Mouse (Mus musculus) limb, embryonic 13.5 days (tissue): Measurements from ENCODE around the gene Cdc14b. TPM values are rescaled to one million over a fixed set of nuclear protein-coding genes. Genes with fewer than 3 reads are reported as not detected.

Experiments
- ATAC-seq: fragments of 200-750 bp; cut with Nextera tagmentation; 2 replicates; pipeline ENCODE4 v1.8.0; 2017; ENCODE audit warnings: low read depth, moderate number of reproducible peaks, moderate TSS enrichment; ENCODE audit not compliant: low FRiP score
- H3K27ac ChIP-seq: fragments of 300-500 bp; sonication (generic); 2 replicates; pipeline ENCODE4 v1.5.1; 2015; ENCODE audit warnings: inconsistent platforms, mild to moderate bottlenecking, moderate library complexity
- H3K27me3 ChIP-seq: fragments of 300-500 bp; sonication (generic); 2 replicates; pipeline ENCODE4 v1.6.1; 2015; ENCODE audit warnings: mild to moderate bottlenecking, inconsistent platforms
- H3K36me3 ChIP-seq: fragments of 300-500 bp; sonication (generic); 2 replicates; pipeline ENCODE4 v1.6.1; 2015; ENCODE audit warnings: inconsistent platforms, mild to moderate bottlenecking, moderate library complexity
- H3K4me1 ChIP-seq: fragments of 300-500 bp; sonication (generic); 2 replicates; pipeline ENCODE4 v1.6.1; 2015; ENCODE audit warnings: inconsistent platforms
- H3K4me2 ChIP-seq: fragments of 300-500 bp; sonication (generic); replicated peaks from 2 replicates; pipeline ENCODE4 v1.6.1; 2015; ENCODE audit warnings: inconsistent platforms, mild to moderate bottlenecking, moderate library complexity
- H3K4me3 ChIP-seq: fragments of 300-500 bp; sonication (generic); 2 replicates; pipeline ENCODE4 v1.5.1; 2015; ENCODE audit warnings: moderate library complexity, mild to moderate bottlenecking, inconsistent platforms
- H3K9ac ChIP-seq: fragments of 300-500 bp; sonication (generic); 2 replicates; pipeline ENCODE4 v1.6.1; 2015; ENCODE audit warnings: mild to moderate bottlenecking, inconsistent platforms
- H3K9me3 ChIP-seq: fragments of 300-500 bp; sonication (generic); 2 replicates; pipeline ENCODE4 v1.6.1; 2016; ENCODE audit warnings: inconsistent platforms
- WGBS: fragments of 180-500 bp; shearing (Covaris S2); methylation state at CpG from one replicate; pipeline ENCODE4 v1.1.7; 2015; 5-methylcytosine and 5-hydroxymethylcytosine counted together
- polyA plus RNA-seq: library from polyadenylated mRNA; unstranded; fragments of >200 nt; fragmentation: Nextera tagmentation; extraction: Ambion mirVana; gene quantifications from 2 replicates; pipeline ENCODE4 v1.2.1, GENCODE M21; 2015

The Cdc14b gene
- 17.0 and 22.0 TPM in 2 replicates for polyA plus RNA-seq

DNA sequence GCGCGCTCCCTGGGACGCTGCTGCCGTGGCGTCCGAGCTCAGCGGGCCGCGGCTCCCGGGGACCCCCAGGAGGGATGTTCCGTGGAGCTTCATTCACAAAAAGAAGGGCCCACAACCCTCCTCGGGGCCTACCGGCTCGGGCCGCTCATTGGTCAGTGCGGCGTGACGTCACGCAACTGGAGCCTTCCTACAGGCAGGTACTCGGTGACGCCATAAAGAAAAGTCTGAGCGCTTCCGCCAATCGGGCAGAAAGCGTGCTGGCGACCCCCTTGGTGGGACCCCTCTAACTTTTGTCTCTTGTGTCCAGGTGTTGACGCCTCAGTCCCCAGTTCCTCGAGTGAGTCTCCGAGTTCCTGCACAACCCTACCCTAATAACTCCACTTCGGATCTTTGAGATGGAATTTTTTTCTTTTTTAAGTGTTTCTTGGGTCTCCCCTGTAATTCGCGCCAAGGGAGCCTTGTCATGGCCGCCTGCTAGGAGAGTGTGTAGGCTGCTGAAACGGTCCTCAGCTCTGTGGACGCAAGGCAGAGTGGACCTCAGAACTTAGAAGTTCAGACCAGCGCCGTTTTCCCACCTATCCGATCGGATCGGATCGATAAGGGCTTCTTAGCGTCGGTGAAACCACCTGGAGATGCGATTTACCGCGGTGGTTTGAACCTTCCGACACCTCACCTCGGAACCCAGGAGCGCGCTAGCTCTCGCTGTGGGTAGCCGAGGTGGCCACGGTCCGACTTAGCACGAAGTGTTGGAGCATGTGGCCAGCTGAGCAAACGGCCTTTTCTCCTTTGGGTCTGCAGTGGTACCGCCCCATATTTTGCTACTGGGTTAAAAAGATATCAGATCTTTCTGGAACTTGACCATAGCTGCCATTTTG lies at the start of gene Cdc14b:
Gene Cdc14b, minus strand, starts transcription at position 412 of the 875 bp plus-strand sequence.
- Histone ChIP-seq H3K4me2 (peak within 1 kb of the TSS; percentile 99), H3K9me3 (no peaks in the 10 kb centered on the region), H3K36me3 (no peaks in the 10 kb centered on the region), H3K27me3 (0 out of 2 replicates have a peak, but pooled peaks cover 5% of the 10 kb centered on the region), H3K9ac (peak within 1 kb of the TSS; percentile 78), H3K4me1 (peaks cover 8% of the 10 kb centered on the region), H3K4me3 (peak within 1 kb of the TSS; percentile 85), H3K27ac (no peak within 1 kb of the TSS)
- peak; percentile 95 for ATAC-seq
- 1% methylated on average over 57 of the region's 57 CpGs for WGBS

DNA sequence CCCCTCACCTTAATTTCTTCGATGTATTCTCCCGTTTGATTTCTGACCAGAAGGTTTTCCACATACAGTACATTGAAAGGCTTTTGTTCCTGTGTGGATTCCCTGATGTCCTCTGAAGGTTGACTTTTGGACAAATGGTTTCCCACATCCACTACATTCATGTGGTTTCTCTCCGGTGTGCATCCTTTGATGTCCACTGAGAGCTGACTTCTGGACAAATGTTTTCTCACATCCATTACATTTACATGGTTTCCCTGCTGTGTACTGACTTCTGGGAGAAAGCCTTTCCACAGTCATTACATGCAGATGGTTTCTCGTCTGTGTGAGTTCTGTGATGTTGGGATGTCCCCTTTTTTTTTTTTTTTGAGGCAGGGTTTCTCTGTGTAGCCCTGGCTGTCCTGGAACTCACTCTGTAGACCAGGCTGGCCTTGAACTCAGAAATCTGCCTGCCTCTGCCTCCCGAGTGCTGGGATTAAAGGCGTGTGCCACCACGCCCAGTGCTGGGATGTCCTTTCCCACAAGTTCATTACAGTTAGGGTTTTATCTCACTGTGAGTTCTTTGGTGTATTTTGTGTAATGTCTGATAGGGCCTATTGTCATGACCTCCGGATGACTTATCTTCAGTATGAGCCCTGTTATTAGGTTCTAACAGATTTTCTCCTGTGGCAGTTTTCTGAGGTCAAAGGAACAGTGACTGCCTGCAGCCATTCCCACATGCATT lies 47.6 kb upstream of the Cdc14b start:
- Histone ChIP-seq H3K27ac (no peak overlapping the region), H3K36me3 (no peaks in the 10 kb centered on the region), H3K4me2 (no peak overlapping the region), H3K9me3 (no peaks in the 10 kb centered on the region), H3K9ac (no peak overlapping the region), H3K27me3 (no peaks in the 10 kb centered on the region), H3K4me1 (no peaks in the 10 kb centered on the region), H3K4me3 (no peak overlapping the region)
- ATAC-seq = no peak
- WGBS = 76% methylated on average over 8 of the region's 8 CpGs

DNA sequence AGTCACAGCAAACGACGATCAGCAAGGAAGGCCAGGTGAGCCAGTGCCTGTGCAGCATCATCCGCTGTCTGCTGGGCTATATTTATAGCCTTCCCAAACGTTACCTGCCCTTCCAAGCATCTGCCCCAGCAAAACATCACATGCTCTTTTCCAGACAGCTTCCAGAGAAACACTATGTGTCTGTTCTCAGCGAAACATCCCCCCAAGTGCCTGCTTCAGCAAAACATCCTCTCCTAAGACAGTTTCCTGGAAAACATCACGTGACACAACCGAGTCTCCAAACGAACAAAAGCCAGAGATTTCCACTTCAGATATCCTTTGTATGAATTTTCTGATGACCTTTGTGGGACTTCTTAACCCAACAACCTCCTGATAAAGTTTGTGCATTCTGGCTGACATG lies 45.2 kb upstream of the Cdc14b start:
- H3K4me3 ChIP-seq = no peak overlapping the region
- no peaks in the 10 kb centered on the region for H3K27me3 ChIP-seq
- no peak overlapping the region for H3K9ac ChIP-seq
- 80% methylated on average over 8 of the region's 8 CpGs for WGBS
- H3K4me2 ChIP-seq = no peak overlapping the region
- H3K27ac ChIP-seq = no peak overlapping the region
- H3K4me1 ChIP-seq = no peaks in the 10 kb centered on the region
- H3K9me3 ChIP-seq = no peaks in the 10 kb centered on the region
- H3K36me3 ChIP-seq = no peaks in the 10 kb centered on the region
- no peak for ATAC-seq

DNA sequence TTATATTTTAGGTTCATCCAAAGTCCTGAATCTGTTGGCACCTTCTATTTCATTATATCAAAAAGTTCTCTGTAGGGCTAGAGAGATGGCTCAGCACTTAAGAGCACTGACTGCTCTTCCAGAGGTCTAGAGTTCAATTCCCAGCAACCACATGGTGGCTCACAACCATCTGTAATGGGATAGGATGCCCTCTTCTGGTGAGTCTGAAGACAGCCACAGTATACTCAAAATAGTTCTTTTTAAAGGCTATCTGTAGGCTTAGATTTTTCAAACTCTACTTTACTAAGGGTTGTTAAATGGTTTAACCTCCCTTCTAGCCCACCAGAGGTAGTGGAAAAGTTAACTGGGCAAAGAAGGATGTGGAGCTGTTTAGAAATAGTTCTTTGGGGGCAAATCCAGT lies 44.7 kb upstream of the Cdc14b start:
- H3K4me3 ChIP-seq = no peak overlapping the region
- H3K9me3 ChIP-seq = no peaks in the 10 kb centered on the region
- no peaks in the 10 kb centered on the region for H3K4me1 ChIP-seq
- H3K9ac ChIP-seq = no peak overlapping the region
- H3K36me3 ChIP-seq = no peaks in the 10 kb centered on the region
- no peak for ATAC-seq
- H3K4me2 ChIP-seq = no peak overlapping the region
- H3K27ac ChIP-seq = no peak overlapping the region
- no peaks in the 10 kb centered on the region for H3K27me3 ChIP-seq

DNA sequence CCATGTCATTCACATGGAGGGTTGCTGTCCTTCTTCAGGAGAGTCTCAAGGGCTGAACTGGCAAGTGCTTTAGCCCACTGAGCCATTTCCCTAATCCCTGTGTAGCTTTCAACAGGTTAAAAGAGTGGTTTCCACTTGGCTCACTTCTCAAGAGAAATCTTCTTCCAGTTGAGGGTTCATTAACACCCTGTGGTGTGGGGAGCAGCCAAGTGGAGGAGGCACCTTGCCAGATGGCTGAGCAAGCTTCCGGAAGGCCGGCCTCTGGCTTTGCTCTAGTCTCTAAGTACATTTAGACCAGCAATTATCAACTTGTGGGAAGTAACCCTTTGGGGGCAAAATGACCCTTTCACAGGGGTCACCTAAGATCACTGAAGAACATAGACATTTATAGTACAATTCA lies 43.3 kb upstream of the Cdc14b start:
- no peak for ATAC-seq
- Histone ChIP-seq H3K27me3 (no peaks in the 10 kb centered on the region), H3K9ac (no peak overlapping the region), H3K9me3 (no peaks in the 10 kb centered on the region), H3K4me2 (no peak overlapping the region), H3K4me3 (no peak overlapping the region), H3K4me1 (no peaks in the 10 kb centered on the region), H3K27ac (no peak overlapping the region), H3K36me3 (no peaks in the 10 kb centered on the region)
- WGBS = 70% methylated on average over 2 of the region's 2 CpGs

DNA sequence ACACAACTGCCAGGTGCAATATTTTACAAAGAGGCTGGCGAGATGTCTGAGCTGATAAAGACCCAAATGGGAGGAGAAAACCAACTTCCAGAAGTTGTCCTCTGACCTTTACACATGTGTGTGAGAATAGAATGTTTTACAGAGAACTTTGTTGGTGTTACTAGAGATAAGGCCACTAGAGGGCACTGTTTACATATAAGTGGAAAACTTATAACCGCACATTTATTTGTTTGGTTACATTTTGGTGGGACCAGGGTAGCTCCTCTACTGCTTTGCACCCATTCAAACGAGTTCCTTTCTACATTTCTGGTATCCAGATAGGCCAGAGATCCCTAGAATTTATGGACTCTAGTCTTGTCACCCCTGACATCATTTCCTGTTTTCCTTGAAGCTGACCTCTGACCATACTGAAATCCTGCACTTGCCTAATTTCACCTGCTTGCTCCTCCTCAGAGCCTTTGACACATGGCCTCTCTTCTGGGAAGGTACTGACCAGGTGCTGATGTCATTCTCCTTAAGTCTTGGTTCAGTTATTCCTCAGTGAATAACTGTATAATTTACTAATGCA lies 40.5 kb upstream of the Cdc14b start:
- peaks cover 11% of the 10 kb centered on the region for H3K4me1 ChIP-seq
- H3K9ac ChIP-seq = no peak overlapping the region
- no peak overlapping the region for H3K4me2 ChIP-seq
- H3K9me3 ChIP-seq = no peaks in the 10 kb centered on the region
- H3K36me3 ChIP-seq = no peaks in the 10 kb centered on the region
- no peak overlapping the region for H3K4me3 ChIP-seq
- H3K27ac ChIP-seq = no peak overlapping the region
- no peaks in the 10 kb centered on the region for H3K27me3 ChIP-seq
- under 1% methylated on average over 3 of the region's 3 CpGs for WGBS
- ATAC-seq = no peak

DNA sequence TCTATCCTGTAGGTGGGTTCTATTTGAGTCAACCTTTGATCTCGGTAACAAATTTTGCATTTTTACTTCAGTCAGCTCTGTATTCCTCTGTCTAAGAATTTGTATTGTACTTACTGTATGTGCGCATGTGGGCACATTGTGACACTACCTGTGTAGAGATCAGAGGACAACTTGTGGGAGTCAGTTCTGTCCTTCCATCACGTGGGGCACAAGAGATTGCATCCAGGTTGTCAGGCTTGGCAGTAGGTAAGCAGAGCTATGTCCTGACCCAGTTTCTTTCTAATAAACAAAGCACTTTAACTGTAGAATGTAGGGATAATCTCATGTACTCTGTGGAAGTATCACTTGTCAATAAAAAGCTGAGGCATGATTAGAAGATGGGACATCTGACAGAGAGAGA lies 39.0 kb upstream of the Cdc14b start:
- H3K36me3 ChIP-seq = no peaks in the 10 kb centered on the region
- no peaks in the 10 kb centered on the region for H3K9me3 ChIP-seq
- H3K27me3 ChIP-seq = no peaks in the 10 kb centered on the region
- no peak overlapping the region for H3K27ac ChIP-seq
- no peak overlapping the region for H3K9ac ChIP-seq
- H3K4me3 ChIP-seq = no peak overlapping the region
- ATAC-seq = no peak
- no peak overlapping the region for H3K4me2 ChIP-seq
- H3K4me1 ChIP-seq = peaks cover 17% of the 10 kb centered on the region
- 76% methylated on average over 3 of the region's 3 CpGs for WGBS

DNA sequence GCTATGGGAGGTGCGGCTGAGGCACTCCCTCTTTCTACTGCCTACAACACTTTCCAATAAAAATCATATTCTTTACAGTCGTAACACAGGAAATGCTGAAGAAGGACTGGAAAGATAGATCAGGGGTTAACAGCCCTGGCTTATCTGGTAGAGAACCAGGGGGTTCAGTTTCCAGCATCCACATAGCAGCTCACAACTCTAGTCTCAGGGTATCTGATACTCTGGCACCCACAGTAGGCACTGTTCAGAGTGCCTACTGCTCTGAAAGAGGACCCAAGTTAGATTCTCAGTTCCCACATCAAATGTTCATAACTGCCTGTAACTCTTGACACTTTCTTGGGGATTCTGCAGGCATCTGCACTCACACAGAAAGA lies 37.8 kb upstream of the Cdc14b start:
- Histone ChIP-seq H3K36me3 (peaks cover 5% of the 10 kb centered on the region), H3K27ac (no peak overlapping the region)
- WGBS = 0% methylated on average over 2 of the region's 2 CpGs

DNA sequence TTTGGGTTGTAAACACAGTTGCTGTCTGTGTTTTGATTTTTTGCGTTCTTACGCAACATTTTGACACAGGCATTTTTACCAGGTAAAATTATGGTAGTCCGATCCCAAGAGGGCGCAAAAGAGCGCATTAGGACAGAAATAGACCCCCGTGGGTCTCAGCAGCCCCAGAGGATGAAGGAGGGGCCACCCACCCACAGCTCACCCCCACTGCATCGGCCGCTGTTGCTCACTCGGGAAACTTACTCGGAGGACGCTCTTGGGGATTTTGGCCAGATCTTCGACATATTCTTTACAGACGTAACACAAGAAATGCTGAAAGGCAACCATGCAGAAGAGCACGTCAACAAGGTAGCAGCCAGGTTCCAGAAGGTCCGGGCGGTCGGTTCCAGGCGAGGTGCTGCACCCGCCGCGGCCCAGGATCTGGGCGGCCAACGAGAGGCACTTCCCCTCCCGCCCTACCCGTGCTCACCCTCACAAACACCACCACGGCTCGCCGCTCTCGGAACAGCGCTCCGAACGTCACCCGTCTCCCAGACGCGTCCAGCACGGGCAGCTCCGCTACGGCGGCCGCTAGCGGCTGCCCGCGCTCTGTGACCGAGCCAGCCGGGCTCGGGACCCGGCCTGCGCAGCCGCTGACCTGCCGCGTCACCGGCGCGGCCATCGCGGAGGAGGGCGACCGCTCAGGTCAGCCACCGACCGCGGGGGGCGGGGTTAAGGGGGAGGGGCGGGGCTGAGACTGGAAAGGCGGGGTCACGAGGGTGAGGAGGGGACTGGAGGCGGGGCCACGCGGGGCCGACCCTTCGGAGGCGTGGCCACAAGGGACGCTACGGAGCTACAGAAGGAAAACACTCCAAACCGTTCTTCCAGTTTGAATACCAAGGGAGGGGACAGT lies 37.2 kb upstream of the Cdc14b start, which contains the start of gene Aaed1:
Gene Aaed1, minus strand, starts transcription at position 687 of the 892 bp plus-strand sequence.
- H3K4me2 ChIP-seq = peak within 1 kb of the TSS; percentile 68
- H3K9ac ChIP-seq = peak within 1 kb of the TSS; percentile 74
- WGBS = under 1% methylated on average over 71 of the region's 74 CpGs
- peak; percentile 88 for ATAC-seq
- H3K36me3 ChIP-seq = peaks cover 11% of the 10 kb centered on the region
- peak within 1 kb of the TSS; percentile 86 for H3K27ac ChIP-seq
- no peaks in the 10 kb centered on the region for H3K9me3 ChIP-seq
- peak within 1 kb of the TSS; percentile 72 for H3K4me3 ChIP-seq
- H3K27me3 ChIP-seq = no peaks in the 10 kb centered on the region
- H3K4me1 ChIP-seq = peaks cover 17% of the 10 kb centered on the region

More for the DNA sequence above, 37.8 kb upstream of the Cdc14b start:
- peak overlapping the region; percentile 68 for H3K4me2 ChIP-seq
- ATAC-seq = no peak; the same call in 1 of the 2 replicates
- H3K4me3 ChIP-seq = peak overlapping the region; percentile 72
- peaks cover 17% of the 10 kb centered on the region for H3K4me1 ChIP-seq
- no peaks in the 10 kb centered on the region for H3K27me3 ChIP-seq
- peak overlapping the region; percentile 74 for H3K9ac ChIP-seq
- no peaks in the 10 kb centered on the region for H3K9me3 ChIP-seq

DNA sequence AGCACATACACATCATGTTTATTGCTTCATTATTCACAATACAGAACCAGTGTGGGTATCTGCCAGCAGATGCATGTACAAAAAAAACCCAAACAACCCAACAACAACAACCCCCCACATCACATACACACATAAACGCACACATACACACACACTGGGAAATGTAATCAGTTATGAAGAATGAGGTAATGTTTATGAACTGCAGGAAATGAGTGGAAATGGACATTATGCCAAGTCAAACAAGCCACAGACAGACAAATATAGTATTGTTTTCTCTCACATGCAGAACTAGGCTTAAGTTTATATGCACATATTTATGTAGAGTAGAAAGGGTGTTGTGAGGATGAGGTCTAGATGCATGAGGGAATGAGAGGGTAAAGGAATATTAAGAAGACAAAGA lies 36.2 kb upstream of the Cdc14b start:
- H3K9me3 ChIP-seq = no peaks in the 10 kb centered on the region
- H3K27me3 ChIP-seq = no peaks in the 10 kb centered on the region
- peak overlapping the region; percentile 72 for H3K4me3 ChIP-seq
- no peak for ATAC-seq
- H3K9ac ChIP-seq = peak overlapping the region; percentile 74; the same call in 1 of the 2 replicates
- H3K4me1 ChIP-seq = peaks cover 17% of the 10 kb centered on the region
- H3K27ac ChIP-seq = no peak overlapping the region
- WGBS = 53% methylated on average over 1 of the region's 1 CpGs
- peaks cover 15% of the 10 kb centered on the region for H3K36me3 ChIP-seq
- peak overlapping the region; percentile 68 for H3K4me2 ChIP-seq

DNA sequence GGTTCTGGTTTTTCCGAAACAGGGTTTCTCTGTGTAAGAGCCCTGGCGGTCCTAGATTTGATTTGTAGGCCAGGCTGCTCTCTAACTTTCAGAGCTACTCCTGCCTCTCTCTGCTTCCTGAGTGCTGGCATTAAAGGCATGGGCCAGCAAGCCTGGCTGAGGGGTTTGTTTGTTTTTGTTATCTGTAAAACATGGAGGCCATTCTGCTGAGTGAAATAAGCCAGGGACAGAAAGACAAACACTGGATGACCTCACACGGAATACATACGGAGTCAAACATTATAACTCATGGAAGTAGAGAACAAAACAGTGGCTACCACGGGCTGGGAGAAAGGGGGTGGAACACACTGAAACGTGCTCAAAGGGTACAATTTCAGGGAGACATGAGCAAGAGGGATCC lies 35.5 kb upstream of the Cdc14b start:
- H3K4me1 ChIP-seq = peaks cover 17% of the 10 kb centered on the region
- no peaks in the 10 kb centered on the region for H3K9me3 ChIP-seq
- H3K4me2 ChIP-seq = peak overlapping the region; percentile 68
- WGBS = 78% methylated on average over 6 of the region's 6 CpGs
- no peaks in the 10 kb centered on the region for H3K27me3 ChIP-seq
- peaks cover 15% of the 10 kb centered on the region for H3K36me3 ChIP-seq
- no peak for ATAC-seq
- H3K9ac ChIP-seq = no peak overlapping the region
- H3K4me3 ChIP-seq = peak overlapping the region; percentile 72; the same call in 1 of the 2 replicates
- 0 out of 2 replicates have a peak overlapping the region, but pooled peaks have one; percentile 10 for H3K27ac ChIP-seq
